ENCODE assay signal across 13 mouse cellular contexts in genomic region chr2:50101152-50101450, GRCm38 (mm10). TPM values are rescaled to one million over a fixed set of nuclear protein-coding genes. Genes with fewer than 3 reads are reported as not detected.
A peak's percentile ranks its signal among the peaks of the same experiment; 100 is the strongest.
DNase-seq lines count a peak whose midpoint lies in the region; ATAC-seq and TF ChIP-seq lines count a peak whose summit lies in the region.
"Had no signal": no experiment of that assay in that cellular context is flagged by ENCODE, and none has a peak within 500 bp of the region (broad histone marks: within the 10 kb centered on the region; RNA-seq: fewer than 3 reads in every experiment).

No protein-coding gene starts in this region.

- no peak overlapping the region for H3K9ac ChIP-seq in intestine, embryonic 14.5 days (ENCODE audit: low read length)
- H3K9ac ChIP-seq in intestine, postnatal 0 days (ENCODE audit: low read depth, low read length), result no peak overlapping the region
- H3K9ac ChIP-seq in hindbrain, embryonic 12.5 days, result no peak overlapping the region
- no peak overlapping the region for H3K9ac ChIP-seq in hindbrain, postnatal 0 days (replicated peaks; ENCODE audit: low read length)
- H3K9ac ChIP-seq in neural tube, embryonic 15.5 days (replicated peaks), result no peak overlapping the region
- H3K9ac ChIP-seq: limb, embryonic 15.5 days had no signal

- no peak for TF ChIP-seq CTCF in intestine, postnatal 0 days (IDR thresholded peaks at IDR 0.05; ENCODE audit: low read depth)
- TF ChIP-seq CTCF in hindbrain, postnatal 0 days (IDR thresholded peaks at IDR 0.05; ENCODE audit: low read depth), result no peak

- ATAC-seq in intestine, embryonic 14.5 days (replicated peaks; ENCODE audit: low FRiP score, low TSS enrichment, low read depth), result no peak
- ATAC-seq in intestine, postnatal 0 days, result no peak
- ATAC-seq in hindbrain, embryonic 12.5 days (ENCODE audit: low FRiP score), result peak; percentile 56; the same call in 1 of the 2 replicates
- no peak; the same call in 1 of the 2 replicates for ATAC-seq in hindbrain, postnatal 0 days
- peak; percentile 47; the same call in 1 of the 2 replicates for ATAC-seq in neural tube, embryonic 15.5 days (ENCODE audit: low FRiP score)

- no peak for DNase-seq in intestine, embryonic 14.5 days (ENCODE audit: low spot score)
- DNase-seq in hindbrain, postnatal 0 days (ENCODE audit: low spot score), result peak; percentile 8
- DNase-seq in thymus, postnatal 25 days, result no peak
- no peak for DNase-seq in natural killer cell, adult 2 months (ENCODE audit: low spot score in 2 of 2)
- DNase-seq: cerebellum, adult 2 months; heart, postnatal 10 days; lung, adult 2 months; spleen, adult 18-20 months had no signal

- H3K27ac ChIP-seq in intestine, embryonic 14.5 days (ENCODE audit: low read depth), result peak overlapping the region; percentile 54; the same call in 1 of the 2 replicates
- no peak overlapping the region; the same call in 1 of the 2 replicates for H3K27ac ChIP-seq in intestine, postnatal 0 days (ENCODE audit: low read depth, low read length)
- H3K27ac ChIP-seq in hindbrain, embryonic 12.5 days, result 0 out of 2 replicates have a peak overlapping the region, but pooled peaks have one; percentile 31
- no peak overlapping the region for H3K27ac ChIP-seq in hindbrain, postnatal 0 days
- no peak overlapping the region; the same call in 1 of the 2 replicates for H3K27ac ChIP-seq in neural tube, embryonic 15.5 days (replicated peaks)
- H3K27ac ChIP-seq: macrophage had no signal

- H3K27me3 ChIP-seq in intestine, embryonic 14.5 days (replicated peaks; ENCODE audit: control insufficient read depth, insufficient read depth, low read length), result no peaks in the 10 kb centered on the region
- H3K27me3 ChIP-seq in intestine, postnatal 0 days (replicated peaks; ENCODE audit: control insufficient read depth, insufficient read depth, low read length), result no peaks in the 10 kb centered on the region
- H3K27me3 ChIP-seq in hindbrain, embryonic 12.5 days, result no peaks in the 10 kb centered on the region
- no peaks in the 10 kb centered on the region for H3K27me3 ChIP-seq in hindbrain, postnatal 0 days (ENCODE audit: insufficient read depth, low read length)
- H3K27me3 ChIP-seq in neural tube, embryonic 15.5 days (replicated peaks), result no peaks in the 10 kb centered on the region
- H3K27me3 ChIP-seq: limb, embryonic 15.5 days had no signal

- no peak overlapping the region for H3K4me2 ChIP-seq in intestine, embryonic 14.5 days (ENCODE audit: low read length)
- no peak overlapping the region for H3K4me2 ChIP-seq in intestine, postnatal 0 days (replicated peaks; ENCODE audit: low read depth)
- no peak overlapping the region for H3K4me2 ChIP-seq in hindbrain, embryonic 12.5 days (replicated peaks)
- H3K4me2 ChIP-seq in hindbrain, postnatal 0 days (ENCODE audit: low read depth, low read length), result no peak overlapping the region
- no peak overlapping the region for H3K4me2 ChIP-seq in neural tube, embryonic 15.5 days
- H3K4me2 ChIP-seq: limb, embryonic 15.5 days had no signal

- no peak overlapping the region for H3K4me3 ChIP-seq in intestine, embryonic 14.5 days (ENCODE audit: low read depth, low read length)
- H3K4me3 ChIP-seq in intestine, postnatal 0 days (ENCODE audit: low read depth, low read length), result no peak overlapping the region
- H3K4me3 ChIP-seq in hindbrain, embryonic 12.5 days, result no peak overlapping the region
- H3K4me3 ChIP-seq in hindbrain, postnatal 0 days (ENCODE audit: low read length), result no peak overlapping the region
- no peak overlapping the region for H3K4me3 ChIP-seq in neural tube, embryonic 15.5 days (replicated peaks)
- H3K4me3 ChIP-seq: limb, embryonic 15.5 days had no signal

- H3K4me1 ChIP-seq in intestine, embryonic 14.5 days (replicated peaks; ENCODE audit: control insufficient read depth, insufficient read depth, low read length), result peaks cover 12% of the 10 kb centered on the region; the same call in 1 of the 2 replicates
- H3K4me1 ChIP-seq in intestine, postnatal 0 days (replicated peaks; ENCODE audit: control insufficient read depth, insufficient read depth, low read length), result peaks cover 7% of the 10 kb centered on the region; the same call in 1 of the 2 replicates
- peaks cover 20% of the 10 kb centered on the region for H3K4me1 ChIP-seq in hindbrain, embryonic 12.5 days
- 0 out of 2 replicates have a peak, but pooled peaks cover 9% of the 10 kb centered on the region for H3K4me1 ChIP-seq in hindbrain, postnatal 0 days (ENCODE audit: insufficient read depth, low read length)
- H3K4me1 ChIP-seq in neural tube, embryonic 15.5 days, result peaks cover 24% of the 10 kb centered on the region

- H3K36me3 ChIP-seq in intestine, embryonic 14.5 days (ENCODE audit: control insufficient read depth, insufficient read depth, low read length), result no peaks in the 10 kb centered on the region
- H3K36me3 ChIP-seq in intestine, postnatal 0 days (ENCODE audit: control insufficient read depth, insufficient read depth), result no peaks in the 10 kb centered on the region
- H3K36me3 ChIP-seq in hindbrain, embryonic 12.5 days, result no peaks in the 10 kb centered on the region
- no peaks in the 10 kb centered on the region for H3K36me3 ChIP-seq in hindbrain, postnatal 0 days (ENCODE audit: insufficient read depth, low read length)
- H3K36me3 ChIP-seq in neural tube, embryonic 15.5 days, result no peaks in the 10 kb centered on the region
- H3K36me3 ChIP-seq: limb, embryonic 15.5 days had no signal

- H3K9me3 ChIP-seq in intestine, embryonic 14.5 days (ENCODE audit: control insufficient read depth, low read length), result no peaks in the 10 kb centered on the region
- no peaks in the 10 kb centered on the region for H3K9me3 ChIP-seq in intestine, postnatal 0 days (ENCODE audit: control insufficient read depth)
- H3K9me3 ChIP-seq in hindbrain, embryonic 12.5 days (replicated peaks), result no peaks in the 10 kb centered on the region
- H3K9me3 ChIP-seq in hindbrain, postnatal 0 days (ENCODE audit: low read length), result no peaks in the 10 kb centered on the region
- no peaks in the 10 kb centered on the region for H3K9me3 ChIP-seq in neural tube, embryonic 15.5 days (replicated peaks)
- H3K9me3 ChIP-seq: limb, embryonic 15.5 days had no signal

- WGBS in intestine, embryonic 14.5 days, result 100% methylated on average over 1 of the region's 1 CpGs
- 35% methylated on average over 1 of the region's 1 CpGs for WGBS in intestine, postnatal 0 days
- WGBS in hindbrain, embryonic 12.5 days, result 79% methylated on average over 1 of the region's 1 CpGs
- 50% methylated on average over 1 of the region's 1 CpGs for WGBS in hindbrain, postnatal 0 days
- WGBS in neural tube, embryonic 15.5 days, result 79% methylated on average over 1 of the region's 1 CpGs

RNA-seq across cellular contexts. Expression of gene Lypd6, which starts 34.9 kb away (rescaled TPM):
- polyA plus RNA-seq in intestine, embryonic 14.5 days (2014; fragmentation: Nextera tagmentation; extraction: Ambion mirVana), result 17.7 and 20.0 TPM in 2 replicates
- 1.9 and 2.7 TPM in 2 replicates for polyA plus RNA-seq in intestine, postnatal 0 days (2015; fragmentation: Nextera tagmentation; extraction: Ambion mirVana)
- polyA plus RNA-seq in hindbrain, embryonic 12.5 days (2016; fragmentation: Nextera tagmentation; extraction: Ambion mirVana), result 6.3 and 7.2 TPM in 2 replicates
- 11.8 and 19.4 TPM in 2 replicates for total RNA-seq in hindbrain, postnatal 0 days (2014; rRNA removed)
- 13.6 and 14.1 TPM in 2 replicates for polyA plus RNA-seq in hindbrain, postnatal 0 days (2015; fragmentation: Nextera tagmentation; extraction: Ambion mirVana)
- polyA plus RNA-seq in neural tube, embryonic 15.5 days (2015; fragmentation: Nextera tagmentation; extraction: Ambion mirVana), result 14.7 and 16.0 TPM in 2 replicates
- polyA plus RNA-seq: macrophage had no signal

Comparison
In these comparisons a context has a peak if more than half of its experiments do, and no peak if none do; other contexts are left out.
1. ATAC-seq: peak in hindbrain, embryonic 12.5 days (single experiment) and neural tube, embryonic 15.5 days (single experiment); none in intestine, embryonic 14.5 days (single experiment), intestine, postnatal 0 days (single experiment) and hindbrain, postnatal 0 days (single experiment).
2. H3K27ac ChIP-seq: peak in intestine, embryonic 14.5 days (single experiment) and hindbrain, embryonic 12.5 days (single experiment); none in intestine, postnatal 0 days (single experiment), hindbrain, postnatal 0 days (single experiment) and neural tube, embryonic 15.5 days (single experiment).